Comparison of ENCODE assay signal across 32 mouse cellular contexts in genomic region chr1:170167781-170168180, GRCm38 (mm10). TPM values are rescaled to one million over a fixed set of nuclear protein-coding genes. Genes with fewer than 3 reads are reported as not detected.
DNase-seq lines count a peak whose midpoint lies in the region; ATAC-seq and TF ChIP-seq lines count a peak whose summit lies in the region.
"Had no signal": no experiment of that assay in that cellular context is flagged by ENCODE, and none has a peak within 500 bp of the region (broad histone marks: within the 10 kb centered on the region; RNA-seq: fewer than 3 reads in every experiment).

No protein-coding gene starts in this region.

- H3K27me3 ChIP-seq in liver, embryonic 12.5 days (replicated peaks), result no peaks in the 10 kb centered on the region
- no peaks in the 10 kb centered on the region for H3K27me3 ChIP-seq in liver, embryonic 11.5 days (replicated peaks; ENCODE audit: control insufficient read depth, insufficient read depth, low read length)
- H3K27me3 ChIP-seq in intestine, embryonic 15.5 days (replicated peaks), result no peaks in the 10 kb centered on the region
- H3K27me3 ChIP-seq in hindbrain, postnatal 0 days (ENCODE audit: insufficient read depth, low read length), result no peaks in the 10 kb centered on the region
- H3K27me3 ChIP-seq: CH12.LX; forebrain, embryonic 12.5 days; limb, embryonic 12.5 days; liver, embryonic 13.5 days; midbrain, embryonic 13.5 days; neural tube, embryonic 15.5 days; Patski; stomach, embryonic 15.5 days had no signal

- peak; percentile 36; the same call in 1 of the 2 replicates for ATAC-seq in liver, embryonic 12.5 days
- ATAC-seq in liver, embryonic 11.5 days (replicated peaks; ENCODE audit: low FRiP score), result no peak
- ATAC-seq in CD4-positive, CD25-positive, alpha-beta regulatory T cell, adult 4 months, result peak; percentile 85
- 0 out of 2 replicates have a peak, but pooled peaks have one; percentile 13 for ATAC-seq in common myeloid progenitor, adult 5-6 weeks (replicated peaks; ENCODE audit: low read depth, poor library complexity, severe bottlenecking)
- peak; percentile 38 for ATAC-seq in megakaryocyte-erythroid progenitor cell, adult 5-6 weeks (replicated peaks; ENCODE audit: low FRiP score, low TSS enrichment, poor library complexity, severe bottlenecking)
- no peak for ATAC-seq in intestine, embryonic 15.5 days
- no peak for ATAC-seq in hindbrain, postnatal 0 days
- ATAC-seq: forebrain, postnatal 0 days; intestine, postnatal 0 days; midbrain, embryonic 13.5 days; Patski had no signal

- TF ChIP-seq CTCF in hindbrain, postnatal 0 days (IDR thresholded peaks at IDR 0.05; ENCODE audit: low read depth), result no peak

- DNase-seq in liver, embryonic 11.5 days (ENCODE audit: low spot score), result no peak
- no peak for DNase-seq in lung, postnatal 36 days
- DNase-seq in hindbrain, postnatal 0 days (ENCODE audit: low spot score), result no peak
- DNase-seq: adrenal gland, postnatal 25 days; cerebellum, adult 11-12 months; cerebellum, adult 9-11 months; forebrain, postnatal 0 days; gastrocnemius, postnatal 10 days; kidney, adult 9 months; kidney, postnatal 10 days; liver, embryonic 13.5 days; lung, adult 2 months; lung, postnatal 10 days; retina, postnatal 1 day; right cerebral cortex, postnatal 14 days had no signal

- H3K27ac ChIP-seq in liver, embryonic 12.5 days, result no peak overlapping the region
- H3K27ac ChIP-seq in liver, embryonic 11.5 days (ENCODE audit: low read depth, low read length), result no peak overlapping the region
- H3K27ac ChIP-seq in intestine, embryonic 15.5 days, result no peak overlapping the region
- H3K27ac ChIP-seq in hindbrain, postnatal 0 days, result no peak overlapping the region
- H3K27ac ChIP-seq: forebrain, embryonic 12.5 days; hindbrain, embryonic 14.5 days; left cerebral cortex, adult 2 months; limb, embryonic 12.5 days; liver, embryonic 13.5 days; midbrain, embryonic 13.5 days; neural tube, embryonic 15.5 days; stomach, embryonic 15.5 days had no signal

- no peak overlapping the region for H3K9ac ChIP-seq in liver, embryonic 12.5 days
- H3K9ac ChIP-seq in liver, embryonic 11.5 days (ENCODE audit: low read depth, low read length), result no peak overlapping the region
- no peak overlapping the region for H3K9ac ChIP-seq in intestine, embryonic 15.5 days
- H3K9ac ChIP-seq in hindbrain, postnatal 0 days (replicated peaks; ENCODE audit: low read length), result no peak overlapping the region
- H3K9ac ChIP-seq: forebrain, embryonic 12.5 days; forebrain, postnatal 0 days; hindbrain, embryonic 14.5 days; limb, embryonic 12.5 days; liver, embryonic 13.5 days; midbrain, embryonic 13.5 days; neural tube, embryonic 15.5 days; stomach, embryonic 15.5 days had no signal

- peaks cover 29% of the 10 kb centered on the region for H3K36me3 ChIP-seq in liver, embryonic 12.5 days
- H3K36me3 ChIP-seq in liver, embryonic 11.5 days (ENCODE audit: control insufficient read depth, insufficient read depth, low read length), result peaks cover 3% of the 10 kb centered on the region; the same call in 1 of the 2 replicates
- peaks cover 5% of the 10 kb centered on the region; the same call in 1 of the 2 replicates for H3K36me3 ChIP-seq in intestine, embryonic 15.5 days
- 0 out of 2 replicates have a peak, but pooled peaks cover 3% of the 10 kb centered on the region for H3K36me3 ChIP-seq in hindbrain, postnatal 0 days (ENCODE audit: insufficient read depth, low read length)

- peaks cover 19% of the 10 kb centered on the region for H3K4me1 ChIP-seq in liver, embryonic 12.5 days
- no peaks in the 10 kb centered on the region for H3K4me1 ChIP-seq in liver, embryonic 11.5 days (replicated peaks; ENCODE audit: control insufficient read depth, insufficient read depth, low read length)
- 0 out of 2 replicates have a peak, but pooled peaks cover 4% of the 10 kb centered on the region for H3K4me1 ChIP-seq in intestine, embryonic 15.5 days (replicated peaks)
- H3K4me1 ChIP-seq in hindbrain, postnatal 0 days (ENCODE audit: insufficient read depth, low read length), result no peaks in the 10 kb centered on the region
- H3K4me1 ChIP-seq: forebrain, embryonic 12.5 days; stomach, embryonic 15.5 days had no signal

- WGBS in liver, embryonic 12.5 days (ENCODE audit: insufficient replicate concordance), result 58% methylated on average over 6 of the region's 6 CpGs
- 65% methylated on average over 4 of the region's 6 CpGs for WGBS in liver, embryonic 11.5 days
- WGBS in intestine, embryonic 15.5 days, result 88% methylated on average over 6 of the region's 6 CpGs
- 95% methylated on average over 6 of the region's 6 CpGs for WGBS in hindbrain, postnatal 0 days

- no peaks in the 10 kb centered on the region for H3K9me3 ChIP-seq in liver, embryonic 12.5 days (replicated peaks)
- H3K9me3 ChIP-seq in liver, embryonic 11.5 days (ENCODE audit: control insufficient read depth, low read length), result no peaks in the 10 kb centered on the region
- H3K9me3 ChIP-seq in intestine, embryonic 15.5 days, result no peaks in the 10 kb centered on the region
- no peaks in the 10 kb centered on the region for H3K9me3 ChIP-seq in hindbrain, postnatal 0 days (ENCODE audit: low read length)
- H3K9me3 ChIP-seq: forebrain, embryonic 12.5 days; limb, embryonic 12.5 days; liver, embryonic 13.5 days; midbrain, embryonic 13.5 days; neural tube, embryonic 15.5 days; stomach, embryonic 15.5 days had no signal

- H3K4me2 ChIP-seq in liver, embryonic 12.5 days, result no peak overlapping the region
- H3K4me2 ChIP-seq in liver, embryonic 11.5 days, result no peak overlapping the region
- no peak overlapping the region for H3K4me2 ChIP-seq in intestine, embryonic 15.5 days (replicated peaks)
- H3K4me2 ChIP-seq in hindbrain, postnatal 0 days (ENCODE audit: low read depth, low read length), result no peak overlapping the region
- H3K4me2 ChIP-seq: forebrain, embryonic 12.5 days; hindbrain, embryonic 14.5 days; limb, embryonic 12.5 days; liver, embryonic 13.5 days; midbrain, embryonic 13.5 days; neural tube, embryonic 15.5 days; stomach, embryonic 15.5 days had no signal

- H3K4me3 ChIP-seq in liver, embryonic 12.5 days, result no peak overlapping the region
- no peak overlapping the region for H3K4me3 ChIP-seq in liver, embryonic 11.5 days (ENCODE audit: low read depth, low read length)
- no peak overlapping the region for H3K4me3 ChIP-seq in intestine, embryonic 15.5 days (replicated peaks)
- H3K4me3 ChIP-seq in hindbrain, postnatal 0 days (ENCODE audit: low read length), result no peak overlapping the region
- H3K4me3 ChIP-seq: erythroblast, embryonic 14.5 days; forebrain, embryonic 12.5 days; left cerebral cortex, adult 2 months; limb, embryonic 12.5 days; liver, embryonic 13.5 days; midbrain, embryonic 13.5 days; neural tube, embryonic 15.5 days; stomach, embryonic 15.5 days had no signal

RNA-seq across cellular contexts. Expression of gene Uap1, which starts 7.0 kb away (rescaled TPM):
- 40.3 and 43.1 TPM in 2 replicates for polyA plus RNA-seq in liver, embryonic 12.5 days (2016; fragmentation: Nextera tagmentation; extraction: Ambion mirVana)
- polyA plus RNA-seq in liver, embryonic 11.5 days (2014; fragmentation: Nextera tagmentation; extraction: Ambion mirVana), result 59.6 and 60.0 TPM in 2 replicates
- 10 to 100 TPM; 12.9 to 18.1 TPM for polyA plus RNA-seq in CD4-positive, CD25-positive, alpha-beta regulatory T cell, adult 4 months (2017; shearing (Covaris generic))
- total RNA-seq in common myeloid progenitor, adult 5-6 weeks (2017), result 64.9 and 91.7 TPM in 2 replicates
- 76.7 and 79.4 TPM in 2 replicates for total RNA-seq in megakaryocyte-erythroid progenitor cell, adult 5-6 weeks (2014; fragmentation: Nextera tagmentation)
- total RNA-seq in megakaryocyte-erythroid progenitor cell, adult 5-6 weeks (2017), result 86.8 and 184 TPM in 2 replicates
- 52.4 and 54.5 TPM in 2 replicates for polyA plus RNA-seq in intestine, embryonic 15.5 days (2015; fragmentation: Nextera tagmentation; extraction: Ambion mirVana)
- total RNA-seq in hindbrain, postnatal 0 days (2014; rRNA removed), result 38.1 and 46.7 TPM in 2 replicates
- polyA plus RNA-seq in hindbrain, postnatal 0 days (2015; fragmentation: Nextera tagmentation; extraction: Ambion mirVana), result 52.6 and 54.7 TPM in 2 replicates

RNA-seq across cellular contexts. Expression of gene Uhmk1, which starts 47.4 kb away (rescaled TPM):
- polyA plus RNA-seq in liver, embryonic 12.5 days (2016; fragmentation: Nextera tagmentation; extraction: Ambion mirVana), result 12.1 and 13.5 TPM in 2 replicates
- 16.0 and 17.0 TPM in 2 replicates for polyA plus RNA-seq in liver, embryonic 11.5 days (2014; fragmentation: Nextera tagmentation; extraction: Ambion mirVana)
- polyA plus RNA-seq in CD4-positive, CD25-positive, alpha-beta regulatory T cell, adult 4 months (2017; shearing (Covaris generic)), result 10 to 100 TPM in 1 of 2 experiments, 1 to 10 TPM in 1; 10.0 to 12.1 TPM
- total RNA-seq in common myeloid progenitor, adult 5-6 weeks (2017), result 60.8 and 71.6 TPM in 2 replicates
- 35.4 and 48.3 TPM in 2 replicates for total RNA-seq in megakaryocyte-erythroid progenitor cell, adult 5-6 weeks (2014; fragmentation: Nextera tagmentation)
- total RNA-seq in megakaryocyte-erythroid progenitor cell, adult 5-6 weeks (2017), result 55.7 and 57.4 TPM in 2 replicates
- 7.9 TPM in 2 replicates for polyA plus RNA-seq in intestine, embryonic 15.5 days (2015; fragmentation: Nextera tagmentation; extraction: Ambion mirVana)
- total RNA-seq in hindbrain, postnatal 0 days (2014; rRNA removed), result 45.1 and 45.6 TPM in 2 replicates
- polyA plus RNA-seq in hindbrain, postnatal 0 days (2015; fragmentation: Nextera tagmentation; extraction: Ambion mirVana), result 7.0 and 8.0 TPM in 2 replicates

RNA-seq across cellular contexts. Expression of gene Ddr2, which starts 57.2 kb away (rescaled TPM):
- polyA plus RNA-seq in liver, embryonic 12.5 days (2016; fragmentation: Nextera tagmentation; extraction: Ambion mirVana), result 2.4 and 3.1 TPM in 2 replicates
- polyA plus RNA-seq in liver, embryonic 11.5 days (2014; fragmentation: Nextera tagmentation; extraction: Ambion mirVana), result 7.1 and 9.8 TPM in 2 replicates
- polyA plus RNA-seq in CD4-positive, CD25-positive, alpha-beta regulatory T cell, adult 4 months (2017; shearing (Covaris generic)), result not detected
- total RNA-seq in common myeloid progenitor, adult 5-6 weeks (2017), result not detected in 2 replicates
- total RNA-seq in megakaryocyte-erythroid progenitor cell, adult 5-6 weeks (2014; fragmentation: Nextera tagmentation), result not detected in 2 replicates
- total RNA-seq in megakaryocyte-erythroid progenitor cell, adult 5-6 weeks (2017), result not detected in 2 replicates
- polyA plus RNA-seq in intestine, embryonic 15.5 days (2015; fragmentation: Nextera tagmentation; extraction: Ambion mirVana), result 36.2 and 38.6 TPM in 2 replicates
- 5.4 and 8.5 TPM in 2 replicates for total RNA-seq in hindbrain, postnatal 0 days (2014; rRNA removed)
- polyA plus RNA-seq in hindbrain, postnatal 0 days (2015; fragmentation: Nextera tagmentation; extraction: Ambion mirVana), result 9.6 and 9.9 TPM in 2 replicates
- total RNA-seq: monocyte, adult 5-6 weeks had no signal
- polyA plus RNA-seq: erythroblast, embryonic 14.5 days had no signal

Comparison
In these comparisons a context has a peak if more than half of its experiments do, and no peak if none do; other contexts are left out.
1. ATAC-seq: peak in liver, embryonic 12.5 days (single experiment), CD4-positive, CD25-positive, alpha-beta regulatory T cell, adult 4 months (single experiment), common myeloid progenitor, adult 5-6 weeks (single experiment) and megakaryocyte-erythroid progenitor cell, adult 5-6 weeks (single experiment); none in liver, embryonic 11.5 days (single experiment), intestine, embryonic 15.5 days (single experiment) and hindbrain, postnatal 0 days (single experiment).